Mouse (Mus musculus): ENCODE measurements around the gene Ncdn. TPM values are rescaled to one million over a fixed set of nuclear protein-coding genes. Genes with fewer than 3 reads are reported as not detected.

The Ncdn gene
- polyA plus RNA-seq, 1 experiment from 2014 or later: 116 TPM

- Histone ChIP-seq H3K4me1 (replicated peaks; ENCODE audit: control insufficient read depth, insufficient read depth, low read length) (peaks cover 4% of the 10 kb centered on the region; the same call in 1 of the 2 replicates), H3K27me3 (ENCODE audit: control insufficient read depth, insufficient read depth, low read length) (peaks cover 97% of the 10 kb centered on the region), H3K9ac (no peak overlapping the region), H3K4me2 (replicated peaks) (peak overlapping the region; percentile 47), H3K4me3 (replicated peaks; ENCODE audit: low read length) (peak overlapping the region; percentile 11), H3K9me3 (ENCODE audit: control insufficient read depth, low read length) (no peaks in the 10 kb centered on the region), H3K36me3 (replicated peaks; ENCODE audit: control insufficient read depth, insufficient read depth) (no peaks in the 10 kb centered on the region), H3K27ac (no peak overlapping the region)
- WGBS: 3% methylated on average over 51 of the region's 51 CpGs
- ATAC-seq (ENCODE audit: low FRiP score) (no peak), DNase-seq (ENCODE audit: low spot score) (no peak)
Measured at GRCm38 (mm10) chr4:126734700-126735381, 18.4 kb downstream of the Ncdn start.

- H3K27ac ChIP-seq: no peak overlapping the region
- no peaks in the 10 kb centered on the region for H3K9me3 ChIP-seq (ENCODE audit: control insufficient read depth, low read length)
- no peak overlapping the region for H3K9ac ChIP-seq
- H3K4me2 ChIP-seq (replicated peaks): no peak overlapping the region
- peaks cover 95% of the 10 kb centered on the region for H3K27me3 ChIP-seq (ENCODE audit: control insufficient read depth, insufficient read depth, low read length)
- ATAC-seq (ENCODE audit: low FRiP score) (no peak), DNase-seq (ENCODE audit: low spot score) (no peak)
- peaks cover 4% of the 10 kb centered on the region; the same call in 1 of the 2 replicates for H3K4me1 ChIP-seq (replicated peaks; ENCODE audit: control insufficient read depth, insufficient read depth, low read length)
- WGBS: 3% methylated on average over 16 of the region's 16 CpGs
- H3K4me3 ChIP-seq (replicated peaks; ENCODE audit: low read length): no peak overlapping the region
- no peaks in the 10 kb centered on the region for H3K36me3 ChIP-seq (replicated peaks; ENCODE audit: control insufficient read depth, insufficient read depth)
Measured at GRCm38 (mm10) chr4:126734001-126734603, 19.1 kb downstream of the Ncdn start.

GRCm38 (mm10) chr4:126732531-126733380 is 20.5 kb downstream of the Ncdn start:
- peaks cover 4% of the 10 kb centered on the region; the same call in 1 of the 2 replicates for H3K4me1 ChIP-seq (replicated peaks; ENCODE audit: control insufficient read depth, insufficient read depth, low read length)
- no peaks in the 10 kb centered on the region for H3K36me3 ChIP-seq (replicated peaks; ENCODE audit: control insufficient read depth, insufficient read depth)
- H3K9me3 ChIP-seq (ENCODE audit: control insufficient read depth, low read length): no peaks in the 10 kb centered on the region
- H3K9ac ChIP-seq: no peak overlapping the region
- peaks cover 85% of the 10 kb centered on the region for H3K27me3 ChIP-seq (ENCODE audit: control insufficient read depth, insufficient read depth, low read length)
- WGBS: 6% methylated on average over 26 of the region's 26 CpGs
- no peak for DNase-seq (ENCODE audit: low spot score)
- no peak overlapping the region for H3K27ac ChIP-seq
- no peak for ATAC-seq (ENCODE audit: low FRiP score)
- H3K4me2 ChIP-seq (replicated peaks): peak overlapping the region; percentile 24
- H3K4me3 ChIP-seq (replicated peaks; ENCODE audit: low read length): no peak overlapping the region; the same call in 1 of the 2 replicates

GRCm38 (mm10) chr4:126732111-126732510 is 21.1 kb downstream of the Ncdn start:
- Histone ChIP-seq H3K4me1 (replicated peaks; ENCODE audit: control insufficient read depth, insufficient read depth, low read length) (peaks cover 4% of the 10 kb centered on the region; the same call in 1 of the 2 replicates), H3K9ac (no peak overlapping the region), H3K27me3 (ENCODE audit: control insufficient read depth, insufficient read depth, low read length) (peaks cover 78% of the 10 kb centered on the region), H3K27ac (no peak overlapping the region), H3K4me2 (replicated peaks) (peak overlapping the region; percentile 24), H3K36me3 (replicated peaks; ENCODE audit: control insufficient read depth, insufficient read depth) (no peaks in the 10 kb centered on the region), H3K4me3 (replicated peaks; ENCODE audit: low read length) (no peak overlapping the region; the same call in 1 of the 2 replicates), H3K9me3 (ENCODE audit: control insufficient read depth, low read length) (no peaks in the 10 kb centered on the region)
- ATAC-seq (ENCODE audit: low FRiP score) (no peak), DNase-seq (ENCODE audit: low spot score) (no peak)
- 3% methylated on average over 18 of the region's 18 CpGs for WGBS

- Histone ChIP-seq H3K4me2 (replicated peaks) (no peak overlapping the region), H3K4me3 (replicated peaks; ENCODE audit: low read length) (no peak overlapping the region), H3K4me1 (replicated peaks; ENCODE audit: control insufficient read depth, insufficient read depth, low read length) (no peaks in the 10 kb centered on the region), H3K36me3 (replicated peaks; ENCODE audit: control insufficient read depth, insufficient read depth) (peaks cover 79% of the 10 kb centered on the region), H3K27me3 (ENCODE audit: control insufficient read depth, insufficient read depth, low read length) (no peaks in the 10 kb centered on the region), H3K9me3 (ENCODE audit: control insufficient read depth, low read length) (no peaks in the 10 kb centered on the region), H3K9ac (no peak overlapping the region), H3K27ac (no peak overlapping the region)
- WGBS: 20% methylated on average over 5 of the region's 5 CpGs
- no peak for DNase-seq (ENCODE audit: low spot score)
- no peak for ATAC-seq (ENCODE audit: low FRiP score)
Measured at GRCm38 (mm10) chr4:126707439-126707826, 45.8 kb downstream of the Ncdn start.

GRCm38 (mm10) chr4:126706630-126707438 is 46.4 kb downstream of the Ncdn start:
- peak; percentile 68; the same call in 1 of the 2 replicates for ATAC-seq (ENCODE audit: low FRiP score)
- H3K9ac ChIP-seq: no peak overlapping the region
- whole genome bisulfite sequencing: 33% methylated on average over 12 of the region's 12 CpGs
- peaks cover 80% of the 10 kb centered on the region for H3K36me3 ChIP-seq (replicated peaks; ENCODE audit: control insufficient read depth, insufficient read depth)
- no peaks in the 10 kb centered on the region for H3K27me3 ChIP-seq (ENCODE audit: control insufficient read depth, insufficient read depth, low read length)
- DNase-seq (ENCODE audit: low spot score): peak; percentile 27
- no peak overlapping the region for H3K4me3 ChIP-seq (replicated peaks; ENCODE audit: low read length)
- H3K27ac ChIP-seq: no peak overlapping the region
- H3K9me3 ChIP-seq (ENCODE audit: control insufficient read depth, low read length): no peaks in the 10 kb centered on the region
- no peak overlapping the region for H3K4me2 ChIP-seq (replicated peaks)
- no peaks in the 10 kb centered on the region for H3K4me1 ChIP-seq (replicated peaks; ENCODE audit: control insufficient read depth, insufficient read depth, low read length)

GRCm38 (mm10) chr4:126696908-126697307 is 56.3 kb downstream of the Ncdn start:
- no peaks in the 10 kb centered on the region for H3K4me1 ChIP-seq (replicated peaks; ENCODE audit: control insufficient read depth, insufficient read depth, low read length)
- no peak overlapping the region for H3K4me3 ChIP-seq (replicated peaks; ENCODE audit: low read length)
- ATAC-seq (ENCODE audit: low FRiP score) (no peak), DNase-seq (ENCODE audit: low spot score) (no peak)
- H3K27me3 ChIP-seq (ENCODE audit: control insufficient read depth, insufficient read depth, low read length): no peaks in the 10 kb centered on the region
- H3K9me3 ChIP-seq (ENCODE audit: control insufficient read depth, low read length): no peaks in the 10 kb centered on the region
- H3K4me2 ChIP-seq (replicated peaks): no peak overlapping the region
- H3K27ac ChIP-seq: no peak overlapping the region
- no peak overlapping the region for H3K9ac ChIP-seq
- peaks cover 15% of the 10 kb centered on the region for H3K36me3 ChIP-seq (replicated peaks; ENCODE audit: control insufficient read depth, insufficient read depth)
- WGBS: 96% methylated on average over 4 of the region's 4 CpGs

Data from hindbrain, embryonic 14.5 days (tissue).